In the genomic region with DNA sequence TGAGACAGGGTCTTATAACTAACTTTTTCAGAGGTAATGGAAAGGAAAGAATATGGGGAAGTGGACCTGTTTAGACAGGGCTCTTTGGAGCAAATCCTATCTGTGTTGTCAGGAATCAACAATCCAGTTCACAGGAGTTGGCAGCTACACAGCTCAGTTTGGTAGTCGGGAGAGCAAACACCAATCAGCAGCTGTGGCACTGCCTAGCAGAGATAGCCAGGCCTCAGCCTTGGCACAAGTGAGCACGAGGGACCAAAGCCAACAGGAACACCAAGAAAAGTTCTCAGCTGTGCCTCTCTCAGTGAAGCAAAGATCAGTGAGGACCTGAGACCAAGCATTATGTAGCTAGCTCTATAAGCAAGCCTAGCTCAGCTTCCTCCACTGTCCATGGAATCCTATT, we compare ENCODE assay signal across 16 mouse cellular contexts. TPM values are rescaled to one million over a fixed set of nuclear protein-coding genes. Genes with fewer than 3 reads are reported as not detected.
A peak's percentile ranks its signal among the peaks of the same experiment; 100 is the strongest.
DNase-seq lines count a peak whose midpoint lies in the region; ATAC-seq and TF ChIP-seq lines count a peak whose summit lies in the region.
"Had no signal": no experiment of that assay in that cellular context is flagged by ENCODE, and none has a peak within 500 bp of the region (broad histone marks: within the 10 kb centered on the region; RNA-seq: fewer than 3 reads in every experiment).

No protein-coding gene starts in this region.

- no peak overlapping the region for H3K4me3 ChIP-seq in midbrain, embryonic 11.5 days (ENCODE audit: low read depth, low read length)
- H3K4me3 ChIP-seq in midbrain, postnatal 0 days (ENCODE audit: low read depth, low read length): no peak overlapping the region
- H3K4me3 ChIP-seq in heart, embryonic 15.5 days: no peak overlapping the region
- H3K4me3 ChIP-seq in hindbrain, embryonic 12.5 days: no peak overlapping the region
- H3K4me3 ChIP-seq: layer of hippocampus, adult 2 months; liver, embryonic 12.5 days; midbrain, embryonic 15.5 days; neural tube, embryonic 15.5 days had no signal

- no peak overlapping the region for H3K9ac ChIP-seq in midbrain, embryonic 11.5 days (ENCODE audit: low read length)
- no peak overlapping the region for H3K9ac ChIP-seq in midbrain, postnatal 0 days (replicated peaks; ENCODE audit: low read length, poor library complexity, severe bottlenecking)
- H3K9ac ChIP-seq in heart, embryonic 15.5 days: no peak overlapping the region
- no peak overlapping the region for H3K9ac ChIP-seq in hindbrain, embryonic 12.5 days
- H3K9ac ChIP-seq: liver, embryonic 12.5 days; midbrain, embryonic 15.5 days; neural tube, embryonic 15.5 days had no signal

- H3K4me2 ChIP-seq in midbrain, embryonic 11.5 days: no peak overlapping the region
- H3K4me2 ChIP-seq in midbrain, postnatal 0 days (ENCODE audit: low read depth, low read length, poor library complexity, severe bottlenecking): no peak overlapping the region
- H3K4me2 ChIP-seq in heart, embryonic 15.5 days: no peak overlapping the region
- H3K4me2 ChIP-seq in hindbrain, embryonic 12.5 days (replicated peaks): no peak overlapping the region
- H3K4me2 ChIP-seq: liver, embryonic 12.5 days; midbrain, embryonic 15.5 days; neural tube, embryonic 15.5 days had no signal

- peak; percentile 35 for DNase-seq in midbrain, embryonic 11.5 days (ENCODE audit: low spot score, missing footprints)
- no peak for DNase-seq in midbrain, postnatal 0 days (ENCODE audit: low spot score)
- peak; percentile 64 for DNase-seq in gastrocnemius, adult 18-20 months (ENCODE audit: low spot score)
- peak; percentile 70 for DNase-seq in skeletal muscle tissue, adult 2 months (ENCODE audit: low read depth, low spot score)
- DNase-seq in spleen, adult 18-20 months: no peak
- DNase-seq: cerebellum, adult 11-12 months; kidney, adult 8-10 months; thymus, postnatal 14 days had no signal

- no peaks in the 10 kb centered on the region for H3K4me1 ChIP-seq in midbrain, embryonic 11.5 days (ENCODE audit: control insufficient read depth, insufficient read depth, low read length)
- no peaks in the 10 kb centered on the region for H3K4me1 ChIP-seq in midbrain, postnatal 0 days (ENCODE audit: insufficient read depth, low read length)
- 0 out of 2 replicates have a peak, but pooled peaks cover 2% of the 10 kb centered on the region for H3K4me1 ChIP-seq in heart, embryonic 15.5 days (replicated peaks)
- no peaks in the 10 kb centered on the region for H3K4me1 ChIP-seq in hindbrain, embryonic 12.5 days
- H3K4me1 ChIP-seq: neural tube, embryonic 15.5 days had no signal

- WGBS in midbrain, embryonic 11.5 days: 92% methylated on average over 2 of the region's 2 CpGs
- 84% methylated on average over 2 of the region's 2 CpGs for WGBS in midbrain, postnatal 0 days
- WGBS in heart, embryonic 15.5 days: 45% methylated on average over 2 of the region's 2 CpGs
- WGBS in hindbrain, embryonic 12.5 days: 95% methylated on average over 2 of the region's 2 CpGs

- no peak for TF ChIP-seq CTCF in midbrain, postnatal 0 days (IDR thresholded peaks at IDR 0.05)

- H3K27me3 ChIP-seq in midbrain, embryonic 11.5 days (ENCODE audit: control insufficient read depth, insufficient read depth, low read length): no peaks in the 10 kb centered on the region
- no peaks in the 10 kb centered on the region for H3K27me3 ChIP-seq in midbrain, postnatal 0 days (ENCODE audit: insufficient read depth, low read length)
- H3K27me3 ChIP-seq in heart, embryonic 15.5 days: no peaks in the 10 kb centered on the region
- H3K27me3 ChIP-seq in hindbrain, embryonic 12.5 days: no peaks in the 10 kb centered on the region
- H3K27me3 ChIP-seq: liver, embryonic 12.5 days; midbrain, embryonic 15.5 days; neural tube, embryonic 15.5 days had no signal

- H3K27ac ChIP-seq in midbrain, embryonic 11.5 days (ENCODE audit: low read depth, low read length): no peak overlapping the region
- H3K27ac ChIP-seq in midbrain, postnatal 0 days (ENCODE audit: low read depth, low read length): no peak overlapping the region
- 0 out of 2 replicates have a peak overlapping the region, but pooled peaks have one; percentile 45 for H3K27ac ChIP-seq in heart, embryonic 15.5 days
- H3K27ac ChIP-seq in hindbrain, embryonic 12.5 days: no peak overlapping the region
- H3K27ac ChIP-seq: layer of hippocampus, adult 2 months; liver, embryonic 12.5 days; midbrain, embryonic 15.5 days; neural tube, embryonic 15.5 days had no signal

- H3K9me3 ChIP-seq in midbrain, embryonic 11.5 days (ENCODE audit: control insufficient read depth, low read length): no peaks in the 10 kb centered on the region
- no peaks in the 10 kb centered on the region for H3K9me3 ChIP-seq in midbrain, postnatal 0 days (ENCODE audit: low read length)
- no peaks in the 10 kb centered on the region for H3K9me3 ChIP-seq in heart, embryonic 15.5 days (replicated peaks)
- no peaks in the 10 kb centered on the region for H3K9me3 ChIP-seq in hindbrain, embryonic 12.5 days (replicated peaks)
- H3K9me3 ChIP-seq: liver, embryonic 12.5 days; midbrain, embryonic 15.5 days; neural tube, embryonic 15.5 days had no signal

- H3K36me3 ChIP-seq in midbrain, embryonic 11.5 days (ENCODE audit: control insufficient read depth, insufficient read depth, low read length): peaks cover 7% of the 10 kb centered on the region; the same call in 1 of the 2 replicates
- H3K36me3 ChIP-seq in midbrain, postnatal 0 days (ENCODE audit: insufficient read depth, low read length): peaks cover 15% of the 10 kb centered on the region
- H3K36me3 ChIP-seq in heart, embryonic 15.5 days: peaks cover 16% of the 10 kb centered on the region; the same call in 1 of the 2 replicates
- peaks cover 27% of the 10 kb centered on the region for H3K36me3 ChIP-seq in hindbrain, embryonic 12.5 days

- ATAC-seq in midbrain, embryonic 11.5 days (ENCODE audit: low FRiP score): no peak
- no peak for ATAC-seq in midbrain, postnatal 0 days (ENCODE audit: low FRiP score)
- no peak for ATAC-seq in heart, embryonic 15.5 days (replicated peaks; ENCODE audit: insufficient number of reproducible peaks, insufficient read depth, low FRiP score, low read depth)
- ATAC-seq in hindbrain, embryonic 12.5 days (ENCODE audit: low FRiP score): no peak
- ATAC-seq: hindbrain, embryonic 16.5 days; liver, embryonic 12.5 days; lung, postnatal 0 days; midbrain, embryonic 15.5 days had no signal

RNA-seq across cellular contexts. Expression of a gene that starts 7.2 kb away (rescaled TPM):
- 94.4 and 99.2 TPM in 2 replicates for polyA plus RNA-seq in midbrain, embryonic 11.5 days (2014; fragmentation: Nextera tagmentation; extraction: Ambion mirVana)
- total RNA-seq in midbrain, postnatal 0 days (2014; rRNA removed): 71.9 and 72.5 TPM in 2 replicates
- polyA plus RNA-seq in midbrain, postnatal 0 days (2015; fragmentation: Nextera tagmentation; extraction: Ambion mirVana): 87.1 and 89.2 TPM in 2 replicates
- total RNA-seq in gastrocnemius, adult 18-20 months (2021): 10 to 100 TPM; 16.0 to 19.1 TPM
- 62.9 and 73.6 TPM in 2 replicates for polyA plus RNA-seq in heart, embryonic 15.5 days (2015; fragmentation: Nextera tagmentation; extraction: Ambion mirVana)
- 82.3 and 88.7 TPM in 2 replicates for polyA plus RNA-seq in hindbrain, embryonic 12.5 days (2016; fragmentation: Nextera tagmentation; extraction: Ambion mirVana)

RNA-seq across cellular contexts. Expression of a gene that starts 41.0 kb away (rescaled TPM):
- polyA plus RNA-seq in midbrain, embryonic 11.5 days (2014; fragmentation: Nextera tagmentation; extraction: Ambion mirVana): 3.3 and 3.8 TPM in 2 replicates
- total RNA-seq in midbrain, postnatal 0 days (2014; rRNA removed): 15.0 and 18.3 TPM in 2 replicates
- 14.8 and 15.7 TPM in 2 replicates for polyA plus RNA-seq in midbrain, postnatal 0 days (2015; fragmentation: Nextera tagmentation; extraction: Ambion mirVana)
- 10 to 100 TPM; 14.6 to 17.9 TPM for total RNA-seq in gastrocnemius, adult 18-20 months (2021)
- polyA plus RNA-seq in heart, embryonic 15.5 days (2015; fragmentation: Nextera tagmentation; extraction: Ambion mirVana): 6.2 and 7.0 TPM in 2 replicates
- 6.7 and 7.2 TPM in 2 replicates for polyA plus RNA-seq in hindbrain, embryonic 12.5 days (2016; fragmentation: Nextera tagmentation; extraction: Ambion mirVana)

Comparison
In these comparisons a context has a peak if more than half of its experiments do, and no peak if none do; other contexts are left out.
1. DNase-seq: peak in midbrain, embryonic 11.5 days (single experiment), gastrocnemius, adult 18-20 months (single experiment) and skeletal muscle tissue, adult 2 months (single experiment); none in midbrain, postnatal 0 days (single experiment) and spleen, adult 18-20 months (0 of 2).